Mouse (Mus musculus): ENCODE measurements at regions not wholly inside any gene's neighbourhood (a gene's known extent, or its start where the extent isn't known, plus 50 kb on each side); places are given as distances from the start of the nearest gene placed in this dataset.
"Not testable (repeated sequence)": the region's sequence is repeated elsewhere in the genome, so short reads cannot be mapped to it uniquely, and the experiment has no call there.

DNA sequence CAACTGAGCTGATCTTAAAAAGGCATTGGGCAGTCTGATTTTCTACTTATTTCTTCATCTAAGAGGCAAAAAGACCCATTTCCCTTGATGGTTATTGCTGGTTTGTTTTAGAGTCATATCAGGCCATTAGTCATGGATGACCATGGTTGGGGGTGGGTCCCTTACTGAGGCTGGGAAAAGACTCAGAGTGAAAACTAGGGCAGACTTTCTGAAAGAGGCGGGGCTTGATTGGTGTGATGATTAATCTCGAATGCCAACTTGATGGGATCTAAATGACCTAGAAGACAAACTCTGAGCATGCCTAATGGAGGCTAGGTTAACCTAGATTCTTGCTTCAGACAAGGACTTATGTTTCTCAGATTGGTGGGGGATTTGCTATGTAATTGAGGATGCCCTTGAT lies 89.2 kb upstream of the Eif4g2 start:
- no peak overlapping the region for H3K4me3 ChIP-seq (ENCODE audit: low read depth, low read length)
- H3K4me2 ChIP-seq (ENCODE audit: low read depth, low read length, poor library complexity, severe bottlenecking), result no peak overlapping the region
- 82% methylated on average over 2 of the region's 2 CpGs for WGBS
- H3K4me1 ChIP-seq (ENCODE audit: insufficient read depth, low read length), result no peaks in the 10 kb centered on the region
- no peak overlapping the region for H3K27ac ChIP-seq (ENCODE audit: low read depth, low read length)
- H3K9ac ChIP-seq (replicated peaks; ENCODE audit: low read length, poor library complexity, severe bottlenecking), result no peak overlapping the region
- TF ChIP-seq CTCF (IDR thresholded peaks at IDR 0.05), result no peak
- no peaks in the 10 kb centered on the region for H3K36me3 ChIP-seq (ENCODE audit: insufficient read depth, low read length)
- H3K27me3 ChIP-seq (ENCODE audit: insufficient read depth, low read length), result no peaks in the 10 kb centered on the region
- DNase-seq (ENCODE audit: low spot score) (no peak), ATAC-seq (ENCODE audit: low FRiP score) (no peak)
- no peaks in the 10 kb centered on the region for H3K9me3 ChIP-seq (ENCODE audit: low read length)

DNA sequence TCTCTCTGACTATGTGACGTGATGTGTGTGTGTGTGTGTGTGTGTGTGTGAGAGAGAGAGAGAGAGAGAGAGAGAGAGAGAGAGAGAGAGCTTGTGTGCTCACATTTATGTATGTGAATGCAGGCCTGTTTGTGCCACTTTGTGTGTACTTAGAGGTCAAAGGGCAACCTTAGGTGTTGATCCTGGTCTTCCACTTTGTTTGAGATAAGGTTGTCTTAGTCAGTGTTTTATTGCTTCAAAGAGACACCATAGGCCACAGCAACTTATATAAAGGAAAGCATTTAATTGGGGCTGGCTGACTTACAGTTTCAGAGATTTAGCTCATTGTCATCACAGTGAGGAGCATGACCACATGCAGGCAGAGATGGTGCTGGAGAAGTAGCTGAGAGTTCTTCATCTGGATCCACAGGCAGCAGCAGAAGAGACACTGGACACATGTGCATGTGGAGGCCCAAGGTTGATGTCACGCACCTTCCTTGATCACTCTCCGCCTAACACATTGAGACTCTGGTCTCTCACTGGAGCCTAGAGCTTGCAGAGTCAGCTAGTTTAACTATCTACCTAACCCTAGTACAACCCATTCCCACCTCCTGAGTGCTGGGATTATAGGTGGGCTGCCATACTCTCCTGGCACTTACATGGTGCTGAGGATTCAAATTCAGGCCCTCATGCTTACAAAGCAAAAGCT lies 85.9 kb upstream of the Eif4g2 start:
- ATAC-seq (ENCODE audit: low FRiP score); H3K27me3 ChIP-seq (ENCODE audit: insufficient read depth, low read length); H3K9ac ChIP-seq (replicated peaks; ENCODE audit: low read length, poor library complexity, severe bottlenecking); H3K4me2 ChIP-seq (ENCODE audit: low read depth, low read length, poor library complexity, severe bottlenecking); H3K36me3 ChIP-seq (ENCODE audit: insufficient read depth, low read length); H3K27ac ChIP-seq (ENCODE audit: low read depth, low read length); H3K9me3 ChIP-seq (ENCODE audit: low read length); H3K4me1 ChIP-seq (ENCODE audit: insufficient read depth, low read length); DNase-seq (ENCODE audit: low spot score); H3K4me3 ChIP-seq (ENCODE audit: low read depth, low read length): not testable (repeated sequence)
- WGBS, result 92% methylated on average over 3 of the region's 3 CpGs

DNA sequence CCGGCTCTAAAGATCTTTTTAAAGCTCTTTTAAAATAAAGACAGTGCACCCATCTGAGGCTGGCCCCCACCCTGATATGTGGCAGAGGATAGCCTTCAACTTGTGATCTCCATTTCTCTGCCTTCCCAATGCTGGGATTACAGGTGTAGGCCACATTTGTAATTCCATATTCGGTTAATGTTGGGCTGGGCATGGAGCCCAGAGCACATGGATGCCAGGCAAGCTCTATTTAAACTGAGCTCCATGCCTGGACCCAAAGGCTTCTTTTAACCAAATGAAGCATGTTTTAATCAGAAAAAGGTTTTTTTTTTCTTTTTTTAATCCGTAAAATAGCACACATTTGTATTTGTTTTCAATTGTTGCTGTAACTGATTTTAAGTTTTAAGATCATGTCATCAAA lies 82.2 kb upstream of the Eif4g2 start:
- Histone ChIP-seq H3K9ac (replicated peaks; ENCODE audit: low read length, poor library complexity, severe bottlenecking) (no peak overlapping the region), H3K4me2 (ENCODE audit: low read depth, low read length, poor library complexity, severe bottlenecking) (no peak overlapping the region), H3K36me3 (ENCODE audit: insufficient read depth, low read length) (no peaks in the 10 kb centered on the region), H3K27me3 (ENCODE audit: insufficient read depth, low read length) (no peaks in the 10 kb centered on the region), H3K27ac (ENCODE audit: low read depth, low read length) (no peak overlapping the region), H3K4me1 (ENCODE audit: insufficient read depth, low read length) (no peaks in the 10 kb centered on the region), H3K4me3 (ENCODE audit: low read depth, low read length) (no peak overlapping the region), H3K9me3 (ENCODE audit: low read length) (no peaks in the 10 kb centered on the region)
- ATAC-seq (ENCODE audit: low FRiP score), result no peak
- 76% methylated on average over 3 of the region's 3 CpGs for WGBS
- no peak for DNase-seq (ENCODE audit: low spot score)
- TF ChIP-seq CTCF (IDR thresholded peaks at IDR 0.05), result no peak

DNA sequence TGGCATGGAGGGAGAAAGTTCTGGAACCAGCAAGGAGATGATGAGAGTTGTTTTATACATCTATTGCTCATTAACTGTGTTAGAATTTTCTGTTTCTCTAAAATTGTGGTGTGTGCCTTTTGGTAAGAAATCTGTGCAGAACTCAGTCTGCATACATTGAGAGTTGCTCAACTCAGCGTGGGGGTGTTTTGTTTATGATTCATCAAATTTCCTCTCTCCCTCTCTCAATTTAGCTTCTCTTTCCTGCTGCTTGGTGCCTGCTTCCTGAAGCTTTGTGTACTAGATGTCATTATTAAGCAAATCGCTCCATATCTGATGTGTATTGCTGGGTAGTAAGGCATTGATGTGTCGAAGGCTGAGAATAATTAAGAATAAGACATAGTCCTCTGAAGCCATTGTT lies 81.4 kb upstream of the Eif4g2 start:
- Histone ChIP-seq H3K4me2 (ENCODE audit: low read depth, low read length, poor library complexity, severe bottlenecking) (no peak overlapping the region), H3K9me3 (ENCODE audit: low read length) (no peaks in the 10 kb centered on the region), H3K27ac (ENCODE audit: low read depth, low read length) (no peak overlapping the region), H3K9ac (replicated peaks; ENCODE audit: low read length, poor library complexity, severe bottlenecking) (no peak overlapping the region), H3K4me1 (ENCODE audit: insufficient read depth, low read length) (no peaks in the 10 kb centered on the region), H3K36me3 (ENCODE audit: insufficient read depth, low read length) (no peaks in the 10 kb centered on the region), H3K4me3 (ENCODE audit: low read depth, low read length) (no peak overlapping the region), H3K27me3 (ENCODE audit: insufficient read depth, low read length) (no peaks in the 10 kb centered on the region)
- ATAC-seq (ENCODE audit: low FRiP score) (no peak), DNase-seq (ENCODE audit: low spot score) (no peak)
- TF ChIP-seq CTCF (IDR thresholded peaks at IDR 0.05), result no peak
- WGBS, result 76% methylated on average over 3 of the region's 3 CpGs

GRCm38 (mm10) chr7:111163861-111164260 lies 81.0 kb upstream of the Eif4g2 start:
- no peaks in the 10 kb centered on the region for H3K27me3 ChIP-seq (ENCODE audit: insufficient read depth, low read length)
- no peak overlapping the region for H3K4me2 ChIP-seq (ENCODE audit: low read depth, low read length, poor library complexity, severe bottlenecking)
- H3K27ac ChIP-seq (ENCODE audit: low read depth, low read length), result no peak overlapping the region
- TF ChIP-seq CTCF (IDR thresholded peaks at IDR 0.05), result peak; percentile 46
- no peak for ATAC-seq (ENCODE audit: low FRiP score)
- H3K9ac ChIP-seq (replicated peaks; ENCODE audit: low read length, poor library complexity, severe bottlenecking), result no peak overlapping the region
- WGBS, result 57% methylated on average over 3 of the region's 3 CpGs
- no peaks in the 10 kb centered on the region for H3K4me1 ChIP-seq (ENCODE audit: insufficient read depth, low read length)
- no peaks in the 10 kb centered on the region for H3K9me3 ChIP-seq (ENCODE audit: low read length)
- DNase-seq (ENCODE audit: low spot score), result no peak
- H3K4me3 ChIP-seq (ENCODE audit: low read depth, low read length), result no peak overlapping the region
- no peaks in the 10 kb centered on the region for H3K36me3 ChIP-seq (ENCODE audit: insufficient read depth, low read length)

DNA sequence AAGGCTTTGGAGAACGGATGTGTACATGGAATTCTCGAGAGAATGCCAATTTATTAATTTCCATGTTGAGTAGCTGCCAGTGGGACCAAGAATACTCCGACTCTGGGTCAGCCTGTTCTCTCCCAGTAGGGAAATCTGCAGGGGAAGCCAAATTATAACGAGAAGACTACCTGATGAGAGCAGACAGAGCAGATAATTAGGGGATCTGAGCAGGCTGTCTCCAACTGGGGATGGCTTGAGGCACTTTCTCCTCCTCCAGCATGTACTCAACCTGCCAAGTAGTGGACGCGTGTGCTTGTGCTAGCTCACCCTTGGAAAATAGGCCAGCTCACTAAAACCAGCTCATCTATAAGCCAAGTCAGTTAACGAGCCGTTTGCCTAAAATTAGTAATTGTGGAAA lies 80.5 kb upstream of the Eif4g2 start:
- Histone ChIP-seq H3K4me1 (ENCODE audit: insufficient read depth, low read length) (no peaks in the 10 kb centered on the region), H3K4me2 (ENCODE audit: low read depth, low read length, poor library complexity, severe bottlenecking) (no peak overlapping the region), H3K9ac (replicated peaks; ENCODE audit: low read length, poor library complexity, severe bottlenecking) (no peak overlapping the region), H3K9me3 (ENCODE audit: low read length) (no peaks in the 10 kb centered on the region), H3K27ac (ENCODE audit: low read depth, low read length) (no peak overlapping the region), H3K27me3 (ENCODE audit: insufficient read depth, low read length) (no peaks in the 10 kb centered on the region), H3K36me3 (ENCODE audit: insufficient read depth, low read length) (no peaks in the 10 kb centered on the region), H3K4me3 (ENCODE audit: low read depth, low read length) (no peak overlapping the region)
- ATAC-seq (ENCODE audit: low FRiP score) (no peak), DNase-seq (ENCODE audit: low spot score) (peak; percentile 17)
- 43% methylated on average over 8 of the region's 8 CpGs for WGBS
- no peak for TF ChIP-seq CTCF (IDR thresholded peaks at IDR 0.05)
